Mouse (Mus musculus) stomach, postnatal 0 days (tissue): ENCODE data around the gene Fads3.

Experiments
- CTCF ChIP-seq: IDR thresholded peaks from 2 replicates; pipeline ENCODE4 v1.5.1; 2016; ENCODE audit warnings: antibody characterized with exemption, low read depth, mild to moderate bottlenecking, moderate library complexity
- EP300 ChIP-seq: optimal IDR thresholded peaks from 2 replicates; pipeline ENCODE3; 2016; ENCODE audit warnings: antibody characterized with exemption

- no peak for TF ChIP-seq CTCF
- no peak for TF ChIP-seq EP300
Measured at GRCm38 (mm10) chr19:10102054-10102700, 60.8 kb downstream of the Fads3 start.
